Mouse (Mus musculus) adrenal gland, postnatal 14 days (tissue): ENCODE results near the gene Susd3. TPM values are rescaled to one million over a fixed set of nuclear protein-coding genes. Genes with fewer than 3 reads are reported as not detected.
A peak's percentile ranks its signal among the peaks of the same experiment; 100 is the strongest.

Experiments
- DNase-seq: peaks from one replicate; pipeline ENCODE4 v3.0.0; 2021; ENCODE audit warnings: mixed read lengths
- total RNA-seq: library from RNA; stranded (reverse); gene quantifications from 2 replicates; pipeline ENCODE4 v1.2.3, GENCODE M21; 2021

Susd3 gene
- total RNA-seq, 1 experiment from 2014 or later, result 0.70 TPM

DNA sequence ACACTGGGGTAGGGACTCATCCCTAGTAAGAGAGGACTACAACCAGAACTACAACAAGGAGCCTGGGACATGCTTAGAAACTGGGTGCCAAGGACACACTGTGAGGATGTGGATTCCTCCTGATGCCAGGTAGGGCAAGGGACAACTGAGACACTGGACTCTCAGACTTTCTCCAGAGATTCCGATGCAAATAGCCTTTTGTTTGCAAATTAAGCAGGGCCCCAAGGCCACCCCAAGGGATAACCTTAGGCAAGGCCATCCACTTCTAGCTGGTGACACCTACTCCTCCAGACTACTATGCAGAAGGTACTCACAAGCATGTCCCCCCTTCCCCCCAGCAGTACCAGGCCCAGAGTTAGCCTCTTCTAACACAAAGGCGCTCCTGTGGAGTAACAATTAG lies 1.9 kb downstream of the Susd3 start:
- DNase-seq, result no peak

GRCm38 (mm10) chr13:49246011-49246410 lies 2.5 kb downstream of the Susd3 start:
- DNase-seq, result peak; percentile 29

GRCm38 (mm10) chr13:49245251-49245650 lies 3.3 kb downstream of the Susd3 start:
- no peak for DNase-seq

DNA sequence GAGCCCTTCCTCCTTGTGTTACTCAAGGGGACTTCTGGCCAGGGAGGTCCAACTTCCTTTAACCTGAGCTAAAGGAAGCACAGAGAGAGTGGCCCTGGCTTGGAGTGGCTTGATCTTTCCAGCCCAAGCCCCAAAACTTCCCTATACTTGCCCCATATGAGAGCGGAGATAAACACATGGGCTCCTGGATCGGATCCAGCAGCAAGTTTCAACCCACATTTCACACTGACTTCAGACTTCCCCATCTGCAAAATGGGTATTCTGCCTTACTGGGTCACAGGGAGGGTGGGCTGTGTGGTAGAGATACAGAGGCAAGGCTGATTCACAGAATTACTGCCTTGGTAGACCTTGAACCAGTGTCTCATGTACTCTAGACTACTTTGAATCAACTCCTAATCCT lies 5.0 kb downstream of the Susd3 start:
- no peak for DNase-seq

DNA sequence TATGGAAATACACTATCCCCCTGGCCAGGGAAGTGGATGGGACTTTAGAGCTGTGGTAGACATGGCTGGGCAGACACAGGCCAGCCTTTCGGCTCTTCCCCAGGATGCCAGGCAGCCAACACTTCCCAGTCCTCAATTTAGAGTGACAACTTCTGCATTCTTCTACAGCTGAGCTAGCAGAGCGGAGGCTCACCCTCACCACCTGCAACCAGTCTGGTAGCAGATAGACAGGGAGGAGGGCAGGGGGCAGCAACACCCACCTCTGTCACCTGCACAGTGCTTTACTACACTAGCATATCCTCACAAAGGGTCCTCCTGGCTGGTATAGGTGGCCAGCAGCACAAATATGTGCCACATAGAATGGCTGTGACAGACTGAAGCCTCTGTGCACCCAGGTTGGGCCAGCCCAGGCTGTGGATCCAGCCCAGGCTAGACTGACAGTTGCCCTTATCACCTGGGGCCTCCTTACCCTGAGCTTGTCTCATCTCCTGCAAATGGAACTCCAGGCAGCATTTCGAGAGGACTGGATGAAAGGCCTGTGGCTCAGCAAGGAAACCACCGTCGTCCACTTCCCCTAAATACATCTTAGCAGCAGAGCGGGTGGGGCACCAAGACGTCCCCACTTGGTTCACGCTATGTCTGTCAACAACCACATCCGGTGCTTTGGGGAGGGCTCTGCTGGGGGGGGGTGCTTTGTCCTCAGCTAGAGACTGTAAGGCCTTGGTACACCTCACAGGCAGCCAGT lies 6.0 kb downstream of the Susd3 start:
- DNase-seq, result peak; percentile 48

DNA sequence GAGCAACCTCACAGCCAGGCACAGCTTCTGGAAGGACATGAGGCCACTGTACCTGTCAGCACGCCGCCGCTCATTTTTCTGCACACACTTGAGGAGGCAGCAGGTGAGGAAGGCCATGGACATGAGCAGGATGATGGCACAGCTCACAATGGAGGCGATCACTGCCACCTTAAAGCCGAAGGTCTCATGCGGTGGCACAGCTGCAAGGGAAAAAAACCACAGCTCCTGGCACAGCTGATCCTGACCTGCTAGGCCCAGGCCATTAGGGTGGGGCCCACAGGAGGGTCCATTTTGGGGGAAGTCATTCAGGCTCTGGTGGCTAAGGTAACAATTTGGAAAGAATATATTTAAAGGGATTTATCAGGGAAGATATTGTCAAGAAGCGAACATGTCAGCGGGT lies 9.8 kb downstream of the Susd3 start:
- no peak for DNase-seq

- DNase-seq, result no peak
Observed at GRCm38 (mm10) chr13:49237617-49238016, 10.9 kb downstream of the Susd3 start.

DNA sequence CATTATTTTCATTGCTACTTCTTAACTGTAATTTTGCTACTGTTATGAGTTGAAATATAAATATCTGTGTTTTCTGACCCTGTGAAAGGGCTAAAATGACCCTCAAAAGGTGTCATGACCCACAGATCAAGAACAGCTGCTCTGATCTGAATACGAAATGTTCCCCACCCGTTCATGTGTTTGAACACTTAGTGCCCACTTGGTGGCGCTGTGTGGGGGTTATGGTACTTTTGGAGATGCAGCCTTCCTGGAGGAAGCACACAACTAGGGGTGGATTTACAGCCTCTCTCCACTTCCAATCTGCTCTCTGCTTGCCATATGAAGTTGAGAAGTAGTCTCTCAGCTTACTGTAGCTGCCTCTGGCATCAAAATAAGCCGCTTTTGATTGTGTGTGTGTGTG lies 13.8 kb downstream of the Susd3 start:
- DNase-seq, result no peak

DNA sequence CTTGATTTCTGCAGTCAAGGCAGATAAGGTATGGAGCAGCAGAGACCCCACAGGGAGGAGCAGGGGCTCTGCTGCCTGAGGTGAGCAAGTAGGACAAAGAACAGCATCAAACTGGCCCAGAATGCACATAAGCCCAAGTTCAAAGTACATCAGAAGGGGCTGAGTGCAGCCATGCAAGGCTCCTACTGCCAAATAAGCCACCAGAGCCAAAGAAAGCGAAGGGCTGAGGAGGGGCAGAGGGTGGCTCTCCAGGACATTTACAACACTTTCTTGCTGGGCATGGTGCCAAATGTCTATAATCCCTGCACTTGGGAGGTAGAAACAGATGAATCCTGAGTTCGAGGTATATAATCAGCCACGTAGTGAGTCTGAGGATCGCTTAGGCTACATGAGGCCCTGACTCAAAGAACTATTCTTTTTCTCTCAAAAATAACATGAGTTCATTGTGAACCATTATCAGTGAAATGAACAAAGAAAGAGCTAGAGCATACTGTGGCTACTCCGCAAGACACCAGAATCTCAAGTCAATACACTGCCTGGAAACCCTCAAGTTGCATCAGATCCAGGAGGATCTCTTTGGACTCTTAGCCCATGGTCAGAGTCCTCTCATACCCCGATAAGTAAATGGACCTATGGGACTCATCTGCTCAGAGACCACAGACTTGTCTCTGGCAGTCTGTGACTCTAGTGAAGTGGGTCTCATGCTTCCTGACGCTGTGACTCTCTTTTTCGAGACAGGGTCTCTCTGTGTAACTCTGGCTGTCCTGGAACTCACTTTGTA lies 14.5 kb downstream of the Susd3 start:
- no peak for DNase-seq

DNA sequence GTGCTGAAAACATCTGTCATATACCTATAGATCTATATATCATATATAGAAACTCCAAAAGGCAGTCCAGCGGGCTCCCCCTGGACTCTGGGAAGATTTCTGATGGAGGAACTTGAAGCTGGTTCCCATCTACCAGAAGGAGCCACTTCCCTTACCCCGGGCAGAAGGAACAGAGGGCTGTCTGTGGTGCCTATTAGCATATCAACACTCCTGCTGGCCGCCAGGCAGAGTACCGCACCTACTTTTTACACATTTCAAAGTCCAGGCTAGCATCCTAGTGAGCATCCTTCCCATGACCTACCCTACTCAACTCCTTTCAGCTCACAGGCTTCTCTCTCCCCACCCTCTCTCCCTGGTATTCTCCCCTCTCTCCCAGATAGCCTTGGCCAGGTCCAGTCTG lies 22.9 kb downstream of the Susd3 start:
- no peak for DNase-seq

DNA sequence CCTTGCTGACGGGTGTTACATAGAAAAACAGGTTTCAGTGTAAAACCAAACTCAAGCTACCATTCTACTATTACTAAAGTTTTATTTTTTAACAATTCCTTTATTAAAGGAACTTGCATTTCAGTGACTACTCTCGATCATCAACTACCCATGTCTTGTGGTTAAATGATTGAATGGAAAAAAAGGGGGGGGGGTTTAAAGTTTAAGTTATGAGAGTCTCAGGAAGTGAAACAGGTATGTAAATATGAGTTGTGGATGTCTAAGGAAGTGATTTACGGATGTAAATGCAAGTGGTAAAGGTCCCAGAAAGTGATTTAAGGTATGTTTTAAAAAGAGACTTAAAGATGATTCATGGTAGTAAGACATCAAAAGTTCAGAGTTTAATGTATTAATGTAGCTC lies 23.3 kb downstream of the Susd3 start:
- DNase-seq, result no peak

DNA sequence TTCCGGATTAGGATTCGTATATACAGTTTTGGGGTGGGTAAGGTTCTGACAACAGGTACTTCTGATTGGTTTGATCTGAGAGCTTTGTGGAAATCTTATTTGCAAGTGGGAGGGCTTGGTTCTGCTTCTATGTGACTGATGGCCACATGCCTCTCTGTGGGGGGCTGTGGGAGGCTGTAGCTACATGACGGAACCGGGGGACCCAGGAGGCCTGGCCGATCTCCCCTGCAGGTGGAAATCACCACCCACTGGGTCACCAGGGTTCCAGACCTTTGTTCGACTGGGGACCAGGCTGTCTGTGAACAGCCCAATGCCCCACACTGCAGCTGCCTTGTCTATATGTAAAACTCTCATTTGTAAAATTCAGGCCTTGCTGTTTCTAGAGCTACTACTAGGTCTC lies 23.8 kb downstream of the Susd3 start:
- DNase-seq, result no peak

- DNase-seq, result no peak
Observed at GRCm38 (mm10) chr13:49224314-49224713, 24.2 kb downstream of the Susd3 start.

DNA sequence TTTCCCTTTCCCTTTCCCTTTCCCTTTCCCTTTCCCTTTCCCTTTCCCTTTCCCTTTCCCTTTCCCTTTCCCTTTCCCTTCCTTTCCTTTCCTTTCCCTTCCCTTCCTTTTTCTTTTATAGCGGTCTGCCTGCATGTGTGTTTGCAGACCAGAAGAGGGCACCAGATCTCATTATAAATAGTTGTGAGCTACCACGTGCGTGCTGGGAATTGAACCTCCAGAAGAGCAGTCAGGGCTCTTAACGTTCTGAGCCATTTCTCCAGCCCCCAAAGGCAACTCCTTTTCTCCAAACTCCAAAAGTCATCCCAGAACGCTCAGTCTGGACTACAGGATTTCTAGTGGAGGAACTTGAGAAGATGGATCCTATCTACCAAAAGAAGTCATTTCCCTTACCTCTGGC lies 27.6 kb downstream of the Susd3 start:
- no peak for DNase-seq

GRCm38 (mm10) chr13:49219367-49219766 lies 29.1 kb downstream of the Susd3 start:
- DNase-seq, result no peak

DNA sequence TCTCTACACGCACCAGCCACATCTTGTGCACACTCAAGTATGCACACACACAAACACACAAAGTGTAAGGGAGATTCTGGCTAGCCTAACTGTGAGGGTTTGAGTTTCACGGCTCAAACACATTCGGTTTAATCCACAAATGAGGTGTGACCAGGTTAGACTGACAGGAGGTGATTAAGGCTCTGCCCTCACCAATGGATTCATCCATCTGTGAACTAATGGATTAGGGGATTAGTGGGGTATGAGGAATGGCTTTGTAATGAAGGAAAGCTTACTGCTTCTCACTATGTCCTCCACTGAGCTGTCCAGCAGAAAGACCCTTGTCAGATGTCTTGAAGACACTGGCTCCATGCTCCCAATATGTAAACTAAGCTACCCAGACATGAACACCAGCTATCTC lies 29.9 kb downstream of the Susd3 start:
- no peak for DNase-seq

DNA sequence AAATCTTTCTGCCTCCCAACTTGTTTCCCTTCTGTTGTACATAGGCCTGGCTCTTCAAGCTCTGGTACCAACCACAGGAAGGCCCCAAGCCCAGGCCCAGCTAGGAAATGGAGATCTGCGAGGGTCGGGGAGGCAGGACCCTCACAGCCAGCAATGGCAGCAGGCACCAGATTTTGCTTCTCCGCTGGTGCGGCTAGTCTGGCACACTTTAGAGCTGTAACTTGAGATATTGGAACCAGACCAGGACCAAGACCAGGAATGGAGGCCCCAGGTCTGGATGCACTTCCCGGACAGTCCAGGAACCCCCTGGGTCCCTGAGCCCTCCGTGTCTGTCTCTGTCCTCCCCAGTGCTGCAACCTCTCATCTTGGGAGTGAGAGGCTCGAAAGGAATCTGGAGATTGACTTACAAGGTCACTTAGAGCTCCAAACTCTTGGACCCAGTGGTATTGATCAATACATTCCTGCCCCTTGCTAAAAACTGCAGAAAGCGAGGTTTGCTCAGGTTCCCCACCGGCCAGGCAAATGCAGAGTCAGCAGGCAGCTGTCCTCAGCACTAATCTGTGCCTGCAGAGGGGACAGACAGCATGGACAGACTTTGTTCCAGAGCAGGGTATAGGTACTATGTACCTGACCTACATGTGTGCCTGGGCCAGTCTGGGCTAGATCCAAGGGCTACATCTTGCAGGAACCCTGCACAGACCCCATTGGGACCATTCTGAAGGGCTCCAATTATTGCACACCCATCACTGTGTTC lies 31.5 kb downstream of the Susd3 start:
- peak; percentile 33 for DNase-seq

DNA sequence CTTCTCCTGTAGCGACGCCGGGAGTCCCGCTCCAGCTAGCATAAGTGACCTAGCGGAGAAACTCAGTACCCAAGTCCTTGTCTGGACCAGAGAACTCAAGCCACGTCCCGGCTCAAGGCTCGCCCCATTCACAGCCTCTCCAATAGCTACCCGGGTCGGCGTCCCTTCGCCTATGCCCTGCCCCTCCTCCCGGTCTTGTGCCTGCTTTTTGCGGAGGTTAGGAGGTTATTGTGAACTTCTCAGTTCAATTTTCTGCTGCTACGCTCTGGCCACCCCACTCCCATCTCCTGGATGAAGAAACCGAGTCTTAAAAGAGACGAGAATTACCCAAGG lies 32.3 kb downstream of the Susd3 start:
- no peak for DNase-seq

DNA sequence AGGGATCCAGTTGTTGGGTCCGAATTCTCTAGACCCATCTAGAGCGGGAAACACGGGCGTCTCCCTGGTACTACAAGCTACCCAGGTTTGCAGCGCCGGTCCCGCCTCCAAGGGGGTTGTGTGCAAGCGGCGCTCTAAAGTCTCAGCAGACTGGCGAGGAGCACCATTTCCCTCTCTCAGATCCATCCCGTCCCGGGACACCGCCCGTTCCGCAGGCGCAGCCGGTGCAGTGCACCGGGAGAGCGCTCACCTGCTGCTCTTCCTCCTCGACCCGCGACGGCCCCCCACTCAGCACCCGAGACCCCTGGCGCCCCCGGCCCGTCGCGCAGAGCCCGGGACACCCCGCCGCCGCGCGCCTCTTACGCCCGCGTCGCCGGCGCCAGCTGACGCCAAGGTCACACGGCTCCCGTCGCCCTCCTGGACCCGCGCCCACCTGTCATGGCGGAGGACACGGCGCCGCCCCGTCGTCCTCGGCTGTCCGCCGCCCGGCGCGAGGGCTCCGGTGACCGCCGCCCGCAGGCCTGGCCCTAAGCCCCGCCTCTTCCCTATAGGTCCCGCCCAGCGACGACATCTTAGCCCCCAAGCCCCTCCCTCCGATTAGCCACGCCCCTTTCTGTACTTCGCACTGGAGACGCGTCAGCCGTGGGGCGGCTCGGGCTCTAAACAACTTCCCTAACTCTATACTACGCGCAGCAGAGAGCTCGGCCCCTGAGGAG lies 32.8 kb downstream of the Susd3 start, which contains the start of gene Card19:
Gene Card19 (minus strand): TSS at position 534 of the 716 bp plus-strand sequence.
- DNase-seq, result peak; percentile 98

GRCm38 (mm10) chr13:49215128-49215503 lies 33.4 kb downstream of the Susd3 start:
- no peak for DNase-seq

- DNase-seq, result no peak
Observed at GRCm38 (mm10) chr13:49214454-49214853, 34.1 kb downstream of the Susd3 start.

DNA sequence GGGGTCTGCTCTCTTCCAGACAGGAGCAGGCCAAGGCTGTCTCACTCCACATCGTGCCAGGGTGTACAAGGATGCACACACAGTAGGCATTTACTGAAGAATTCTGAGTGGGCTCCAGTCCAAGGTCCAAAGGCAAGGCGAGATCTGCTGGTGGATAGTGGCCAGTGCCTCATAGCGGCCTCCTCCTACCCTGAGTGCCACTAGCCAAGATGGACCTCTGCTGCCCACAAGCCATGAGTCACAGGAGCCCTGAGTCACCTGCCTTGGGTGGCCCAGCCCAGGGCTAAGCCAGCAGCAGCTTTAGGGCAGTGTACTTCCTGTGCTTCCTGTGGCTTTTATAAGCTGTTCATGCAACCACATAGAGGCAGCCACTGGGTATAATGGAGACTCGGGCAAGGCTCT lies 35.0 kb downstream of the Susd3 start:
- DNase-seq, result peak; percentile 89
